Mouse (Mus musculus): ENCODE data around the gene Vmn1r199.

- TF ChIP-seq EP300 (IDR thresholded peaks at IDR 0.05; ENCODE audit: insufficient read depth, low read depth, low read length) = no peak
- no peak for TF ChIP-seq POLR2A (IDR thresholded peaks at IDR 0.05; ENCODE audit: insufficient read depth, low read depth, low read length)
- TF ChIP-seq CTCF (IDR thresholded peaks at IDR 0.05) = no peak
Measured at GRCm38 (mm10) chr13:22335565-22335964, 44.1 kb upstream of the Vmn1r199 start.

Data from heart, adult 2 months (tissue).